Mouse (Mus musculus): ENCODE measurements around the gene Ypel1. TPM values are rescaled to one million over a fixed set of nuclear protein-coding genes. Genes with fewer than 3 reads are reported as not detected.

Gene Ypel1
- polyA plus RNA-seq, 1 experiment from 2014 or later = 119 TPM

DNA sequence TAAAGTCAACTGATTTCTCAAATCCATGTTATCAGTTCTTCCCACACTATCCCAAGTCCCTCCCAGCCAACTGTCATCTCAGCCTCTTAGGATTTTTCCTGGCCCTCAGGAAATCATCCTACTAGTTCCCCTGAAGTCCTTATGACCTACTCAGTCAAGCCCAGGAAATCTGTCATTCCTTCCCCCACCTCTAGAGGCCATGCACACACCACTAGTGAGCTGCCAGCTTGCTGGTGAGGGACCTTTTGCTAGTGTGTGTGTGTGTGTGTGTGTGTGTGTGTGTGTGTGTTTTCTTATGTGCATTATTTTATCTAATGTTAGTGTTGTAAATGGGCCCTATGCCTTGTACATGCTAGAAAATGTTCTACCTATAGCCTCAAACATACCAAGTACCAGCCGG is 57.8 kb downstream of the Ypel1 start:
- no peak for ATAC-seq (replicated peaks; ENCODE audit: low FRiP score)

GRCm38 (mm10) chr16:17131191-17132088 is 61.9 kb downstream of the Ypel1 start:
- Histone ChIP-seq H3K9me3 (ENCODE audit: control insufficient read depth, low read length) (no peaks in the 10 kb centered on the region), H3K27me3 (ENCODE audit: control insufficient read depth, insufficient read depth, low read length) (no peaks in the 10 kb centered on the region), H3K4me3 (ENCODE audit: low read depth, low read length) (peak overlapping the region; percentile 73), H3K36me3 (ENCODE audit: control insufficient read depth, insufficient read depth, low read length) (no peaks in the 10 kb centered on the region), H3K4me1 (replicated peaks; ENCODE audit: control insufficient read depth, insufficient read depth, low read length) (peaks cover 4% of the 10 kb centered on the region), H3K27ac (ENCODE audit: low read depth, low read length) (peak overlapping the region; percentile 81; the same call in 1 of the 2 replicates), H3K4me2 (ENCODE audit: low read depth, low read length, severe bottlenecking) (peak overlapping the region; percentile 97), H3K9ac (ENCODE audit: low read length) (peak overlapping the region; percentile 80)
- WGBS = 4% methylated on average over 43 of the region's 43 CpGs
- peak; percentile 68 for DNase-seq (ENCODE audit: low spot score)
- peak; percentile 4; the same call in 1 of the 2 replicates for ATAC-seq (replicated peaks; ENCODE audit: low FRiP score)

More for the DNA sequence above, 57.8 kb downstream of the Ypel1 start:
- Histone ChIP-seq H3K4me1 (replicated peaks; ENCODE audit: control insufficient read depth, insufficient read depth, low read length) (peaks cover 10% of the 10 kb centered on the region), H3K27me3 (ENCODE audit: control insufficient read depth, insufficient read depth, low read length) (no peaks in the 10 kb centered on the region), H3K9ac (ENCODE audit: low read length) (no peak overlapping the region), H3K9me3 (ENCODE audit: control insufficient read depth, low read length) (no peaks in the 10 kb centered on the region), H3K4me2 (ENCODE audit: low read depth, low read length, severe bottlenecking) (no peak overlapping the region), H3K27ac (ENCODE audit: low read depth, low read length) (no peak overlapping the region), H3K4me3 (ENCODE audit: low read depth, low read length) (no peak overlapping the region), H3K36me3 (ENCODE audit: control insufficient read depth, insufficient read depth, low read length) (no peaks in the 10 kb centered on the region; the same call in 1 of the 2 replicates)
- DNase-seq (ENCODE audit: low spot score) = no peak
- 95% methylated on average over 1 of the region's 1 CpGs for WGBS

DNA sequence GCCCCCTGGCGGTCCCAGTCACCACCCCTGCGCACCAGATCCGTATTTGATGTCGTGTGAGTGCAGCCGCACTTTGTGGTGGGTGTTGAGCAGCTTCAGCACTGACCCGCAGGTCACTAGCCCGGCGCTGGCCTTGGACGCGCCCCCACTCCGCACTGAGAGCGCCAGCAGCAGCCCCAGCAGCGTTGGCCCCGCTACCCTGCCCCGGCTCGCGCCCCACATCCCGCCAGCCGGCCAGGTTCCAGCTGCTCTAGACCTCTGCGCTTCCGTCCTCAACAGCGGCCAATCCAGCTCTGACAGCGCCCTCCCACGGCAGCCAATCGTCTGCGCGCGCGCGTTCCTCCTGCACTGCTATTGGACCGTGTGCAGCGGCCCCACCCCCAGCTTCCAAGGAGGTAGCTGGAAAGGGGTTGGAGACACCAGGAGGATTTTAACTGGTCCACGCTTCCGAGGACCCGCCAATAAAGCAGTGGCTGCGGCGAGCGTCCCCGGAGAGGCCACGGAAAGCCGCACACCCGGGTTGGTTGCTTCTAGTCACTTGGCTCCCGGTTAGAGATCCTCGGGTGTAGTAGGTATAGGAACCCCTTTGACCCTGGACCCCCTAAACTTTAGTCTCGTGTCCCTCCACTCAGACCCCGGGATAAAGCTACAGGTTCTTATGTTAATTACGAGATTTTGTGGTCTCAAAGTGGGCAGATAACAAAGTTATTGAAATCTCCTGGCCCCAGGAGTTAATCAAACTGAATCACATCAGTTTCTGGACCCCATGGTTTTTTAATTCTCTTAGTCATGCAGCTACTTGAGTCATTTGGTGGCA is 62.8 kb downstream of the Ypel1 start, which contains the start of gene Sdf2l1:
TSS of gene Sdf2l1 (minus strand) at position 295 of the 817 bp plus-strand sequence.
- Histone ChIP-seq H3K9me3 (ENCODE audit: control insufficient read depth, low read length) (no peaks in the 10 kb centered on the region), H3K9ac (ENCODE audit: low read length) (peak within 1 kb of the TSS; percentile 80), H3K36me3 (ENCODE audit: control insufficient read depth, insufficient read depth, low read length) (no peaks in the 10 kb centered on the region), H3K4me1 (replicated peaks; ENCODE audit: control insufficient read depth, insufficient read depth, low read length) (peaks cover 4% of the 10 kb centered on the region), H3K4me2 (ENCODE audit: low read depth, low read length, severe bottlenecking) (peak within 1 kb of the TSS; percentile 97), H3K27me3 (ENCODE audit: control insufficient read depth, insufficient read depth, low read length) (no peaks in the 10 kb centered on the region), H3K4me3 (ENCODE audit: low read depth, low read length) (peak within 1 kb of the TSS; percentile 73), H3K27ac (ENCODE audit: low read depth, low read length) (peak within 1 kb of the TSS; percentile 81; the same call in 1 of the 2 replicates)
- peak; percentile 100 for DNase-seq (ENCODE audit: low spot score)
- peak; percentile 98 for ATAC-seq (replicated peaks; ENCODE audit: low FRiP score)
- WGBS = under 1% methylated on average over 47 of the region's 47 CpGs

GRCm38 (mm10) chr16:17132906-17133200 is 63.4 kb downstream of the Ypel1 start:
- ATAC-seq (replicated peaks; ENCODE audit: low FRiP score) (no peak), DNase-seq (ENCODE audit: low spot score) (peak; percentile 64)
- H3K9ac ChIP-seq (ENCODE audit: low read length) = peak overlapping the region; percentile 80
- no peaks in the 10 kb centered on the region for H3K9me3 ChIP-seq (ENCODE audit: control insufficient read depth, low read length)
- peaks cover 4% of the 10 kb centered on the region for H3K4me1 ChIP-seq (replicated peaks; ENCODE audit: control insufficient read depth, insufficient read depth, low read length)
- H3K4me3 ChIP-seq (ENCODE audit: low read depth, low read length) = peak overlapping the region; percentile 73
- no peak overlapping the region; the same call in 1 of the 2 replicates for H3K27ac ChIP-seq (ENCODE audit: low read depth, low read length)
- H3K27me3 ChIP-seq (ENCODE audit: control insufficient read depth, insufficient read depth, low read length) = no peaks in the 10 kb centered on the region
- H3K4me2 ChIP-seq (ENCODE audit: low read depth, low read length, severe bottlenecking) = peak overlapping the region; percentile 97
- H3K36me3 ChIP-seq (ENCODE audit: control insufficient read depth, insufficient read depth, low read length) = no peaks in the 10 kb centered on the region
- 44% methylated on average over 7 of the region's 7 CpGs for WGBS

MicroRNAs encoded within 50 kb of the gene (microRNA counts, 519-probe panel; counts per million panel counts)
- microRNA mmu-miR-130b (6,686 counts per million, percentile 91 among the panel's probes with 10 or more counts), microRNA mmu-miR-301b (3,930 counts per million, percentile 27 among the panel's probes with 10 or more counts)

Small RNA genes lying within 50 kb of the gene (microRNA-seq; reads per million reads assigned to microRNA genes)
- gene Mir130b (ENCODE audit: insufficient number of aligned reads) (10,323 reads per million, percentile 92 among the genes with 10 or more reads in this experiment), gene Mir301b (ENCODE audit: insufficient number of aligned reads) (297 reads per million, percentile 50 among the genes with 10 or more reads in this experiment)

Other genes starting within 250 kb of the Ypel1 start
- 1.4 and 2.3 TPM in 2 replicates for gene Spag6l, start 240.2 kb upstream of the Ypel1 start, polyA plus RNA-seq (2014; fragmentation: Nextera tagmentation; extraction: Ambion mirVana)
- not detected in 2 replicates for gene Igll1, start 205.7 kb upstream of the Ypel1 start, polyA plus RNA-seq (2014; fragmentation: Nextera tagmentation; extraction: Ambion mirVana)
- 70.3 and 75.7 TPM in 2 replicates for gene Top3b, start 199.0 kb upstream of the Ypel1 start, polyA plus RNA-seq (2014; fragmentation: Nextera tagmentation; extraction: Ambion mirVana)
- 0.63 and 1.3 TPM in 2 replicates for gene Vpreb1, start 198.9 kb upstream of the Ypel1 start, polyA plus RNA-seq (2014; fragmentation: Nextera tagmentation; extraction: Ambion mirVana)
- gene Ppm1f, start 173.2 kb upstream of the Ypel1 start, polyA plus RNA-seq (2014; fragmentation: Nextera tagmentation; extraction: Ambion mirVana) = 22.1 and 24.5 TPM in 2 replicates
- gene Mapk1, start 86.3 kb upstream of the Ypel1 start, polyA plus RNA-seq (2014; fragmentation: Nextera tagmentation; extraction: Ambion mirVana) = 197 and 202 TPM in 2 replicates
- gene Ppil2, start 41.6 kb downstream of the Ypel1 start, polyA plus RNA-seq (2014; fragmentation: Nextera tagmentation; extraction: Ambion mirVana) = 153 and 156 TPM in 2 replicates
- 104 and 111 TPM in 2 replicates for gene 2610318N02Rik, start 55.5 kb downstream of the Ypel1 start, polyA plus RNA-seq (2014; fragmentation: Nextera tagmentation; extraction: Ambion mirVana)
- 64.9 and 68.4 TPM in 2 replicates for gene Sdf2l1, start 62.7 kb downstream of the Ypel1 start, polyA plus RNA-seq (2014; fragmentation: Nextera tagmentation; extraction: Ambion mirVana)
- 5.7 and 6.0 TPM in 2 replicates for gene Ydjc, start 74.9 kb downstream of the Ypel1 start, polyA plus RNA-seq (2014; fragmentation: Nextera tagmentation; extraction: Ambion mirVana)
- 0.61 and 0.97 TPM in 2 replicates for gene Ccdc116, start 77.5 kb downstream of the Ypel1 start, polyA plus RNA-seq (2014; fragmentation: Nextera tagmentation; extraction: Ambion mirVana)
- gene Ube2l3, start 133.0 kb downstream of the Ypel1 start, polyA plus RNA-seq (2014; fragmentation: Nextera tagmentation; extraction: Ambion mirVana) = 379 and 399 TPM in 2 replicates
- 1.6 and 1.9 TPM in 2 replicates for gene Rimbp3, start 138.9 kb downstream of the Ypel1 start, polyA plus RNA-seq (2014; fragmentation: Nextera tagmentation; extraction: Ambion mirVana)
- gene Hic2, start 163.9 kb downstream of the Ypel1 start, polyA plus RNA-seq (2014; fragmentation: Nextera tagmentation; extraction: Ambion mirVana) = 10.7 and 11.3 TPM in 2 replicates
- gene Tmem191c, start 206.4 kb downstream of the Ypel1 start, polyA plus RNA-seq (2014; fragmentation: Nextera tagmentation; extraction: Ambion mirVana) = 7.7 and 10.5 TPM in 2 replicates